Mouse (Mus musculus) heart, adult 11 months (tissue): ENCODE measurements at regions not wholly inside any gene's neighbourhood (a gene's known extent, or its start where the extent isn't known, plus 50 kb on each side); places are given as distances from the start of the nearest gene placed in this dataset.

ENCODE experiments used
- DNase-seq: peaks from one replicate; pipeline ENCODE4 v3.0.0; 2022

DNA sequence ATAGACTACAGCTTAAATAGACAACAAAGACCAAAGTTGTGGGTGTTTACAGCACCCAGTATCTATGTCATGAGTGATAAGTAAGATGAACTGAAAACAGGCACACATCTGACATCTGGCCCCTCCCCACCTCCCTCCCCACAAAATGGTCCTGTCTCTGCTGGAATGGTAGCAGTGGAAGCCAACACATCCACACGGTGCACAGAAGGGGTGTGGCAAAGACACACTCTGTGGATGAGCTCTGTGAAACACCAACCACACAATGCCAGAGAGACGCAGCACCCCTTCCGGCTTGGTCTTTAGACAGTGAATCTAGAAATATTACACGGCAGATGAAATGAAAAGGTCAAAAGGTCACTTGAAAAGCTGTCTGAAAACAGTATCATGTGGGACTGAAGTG is 85.6 kb downstream of the Fgf18 start:
- DNase-seq = peak; percentile 61

DNA sequence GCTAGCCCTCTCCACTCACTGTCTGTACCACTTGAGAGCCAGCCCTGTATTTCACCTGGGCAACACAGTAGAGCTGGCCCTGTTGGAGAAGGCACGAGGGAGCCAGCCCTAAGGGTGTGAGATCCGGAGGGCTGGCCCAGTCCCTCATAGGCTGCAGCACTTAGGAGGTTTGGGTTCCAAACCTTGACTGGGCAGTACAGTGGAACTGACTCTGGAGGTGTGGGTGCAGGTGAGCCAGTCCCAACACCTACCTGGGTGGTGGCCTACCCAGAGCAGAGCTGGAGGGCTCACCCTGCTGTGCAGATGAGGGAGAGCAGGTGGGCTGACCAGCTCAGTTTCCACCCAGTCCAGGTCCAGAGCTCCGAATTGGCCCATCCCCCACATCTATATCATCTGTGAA is 86.8 kb downstream of the Fgf18 start:
- DNase-seq = peak; percentile 72

GRCm38 (mm10) chr11:33050216-33050615 is 97.0 kb downstream of the Fgf18 start:
- no peak for DNase-seq

DNA sequence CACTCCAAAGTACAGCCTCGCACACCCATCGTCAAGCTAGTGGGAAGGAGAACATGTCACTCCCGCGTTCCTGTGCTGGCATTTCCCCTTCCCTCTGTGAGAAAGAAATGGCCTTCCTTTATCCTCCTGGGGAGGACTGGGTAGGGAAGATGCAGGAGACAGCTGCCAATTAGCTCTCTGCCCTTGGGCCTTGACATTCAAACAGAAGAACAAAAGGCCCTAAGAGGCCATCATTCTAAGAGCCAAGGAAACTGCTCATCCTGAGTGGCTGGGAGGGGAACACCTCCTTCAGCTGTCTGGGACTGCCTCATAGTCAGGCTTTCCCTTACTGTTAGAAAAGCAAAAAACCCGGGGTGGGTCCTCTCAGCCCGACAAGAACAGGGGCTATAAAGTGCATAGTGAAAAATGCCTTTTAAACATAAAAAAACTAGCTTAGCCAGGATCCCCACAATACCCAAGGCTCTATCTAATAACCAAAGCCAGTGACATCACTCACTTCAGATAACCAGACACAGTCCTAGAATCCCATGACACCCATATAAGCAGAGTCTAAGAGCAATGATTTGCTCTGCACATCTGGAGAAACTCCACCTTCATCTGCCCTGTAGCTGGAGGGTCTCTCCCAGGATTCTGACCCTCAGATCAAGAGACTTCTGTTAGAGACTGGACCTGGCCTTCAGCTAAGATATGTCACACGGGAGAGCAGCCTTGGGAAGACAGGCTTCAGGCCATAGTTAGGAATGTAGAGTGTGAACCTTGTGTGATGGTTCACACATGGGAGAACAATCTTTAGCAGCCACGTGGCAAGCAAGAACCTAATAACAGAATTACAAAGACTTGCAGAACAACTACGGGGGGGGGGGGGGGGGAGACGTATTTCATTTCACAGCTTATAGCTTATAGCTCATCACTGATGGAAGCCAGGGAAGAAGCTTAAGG is 107.1 kb downstream of the Fgf18 start:
- no peak for DNase-seq

DNA sequence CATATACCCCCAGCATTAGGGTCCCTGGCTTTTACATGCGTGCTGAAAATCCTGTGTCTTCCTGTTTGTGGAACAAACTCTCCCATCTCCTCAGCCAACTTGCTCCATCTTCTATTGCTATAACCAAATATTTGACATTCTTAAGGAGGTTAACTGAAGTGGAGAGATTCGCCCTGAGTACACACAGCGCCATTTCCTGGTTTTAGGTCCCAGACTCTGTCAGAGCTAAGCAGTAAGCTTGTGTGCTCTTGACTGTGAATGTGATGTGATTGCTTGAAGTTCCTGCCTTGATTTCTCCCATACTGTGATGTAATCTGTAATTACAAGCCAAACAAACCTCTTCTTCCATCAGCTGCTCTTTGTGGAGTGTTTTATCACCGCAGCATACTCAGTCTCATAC is 110.8 kb downstream of the Fgf18 start:
- DNase-seq = no peak

GRCm38 (mm10) chr11:33028920-33029319 is 118.3 kb downstream of the Fgf18 start:
- no peak for DNase-seq

DNA sequence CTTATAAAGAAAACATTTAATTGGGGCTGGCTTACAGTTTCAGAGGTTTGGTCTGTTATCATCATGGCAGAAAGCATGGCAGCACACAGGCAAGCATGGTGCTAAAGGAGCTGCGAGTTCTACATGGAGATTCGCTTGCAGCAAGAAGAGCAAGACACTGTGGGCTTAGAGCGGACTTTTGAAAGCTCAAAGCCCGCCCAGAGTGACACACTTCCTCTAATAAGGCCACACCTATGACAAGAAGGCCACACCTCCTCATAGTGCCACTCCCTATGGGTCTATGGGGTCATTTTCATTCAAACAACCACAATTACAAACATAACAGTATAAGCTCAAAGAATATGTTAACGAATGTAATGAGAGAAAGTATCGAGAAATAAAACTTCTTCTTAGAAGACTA is 120.1 kb downstream of the Fgf18 start:
- DNase-seq = no peak

DNA sequence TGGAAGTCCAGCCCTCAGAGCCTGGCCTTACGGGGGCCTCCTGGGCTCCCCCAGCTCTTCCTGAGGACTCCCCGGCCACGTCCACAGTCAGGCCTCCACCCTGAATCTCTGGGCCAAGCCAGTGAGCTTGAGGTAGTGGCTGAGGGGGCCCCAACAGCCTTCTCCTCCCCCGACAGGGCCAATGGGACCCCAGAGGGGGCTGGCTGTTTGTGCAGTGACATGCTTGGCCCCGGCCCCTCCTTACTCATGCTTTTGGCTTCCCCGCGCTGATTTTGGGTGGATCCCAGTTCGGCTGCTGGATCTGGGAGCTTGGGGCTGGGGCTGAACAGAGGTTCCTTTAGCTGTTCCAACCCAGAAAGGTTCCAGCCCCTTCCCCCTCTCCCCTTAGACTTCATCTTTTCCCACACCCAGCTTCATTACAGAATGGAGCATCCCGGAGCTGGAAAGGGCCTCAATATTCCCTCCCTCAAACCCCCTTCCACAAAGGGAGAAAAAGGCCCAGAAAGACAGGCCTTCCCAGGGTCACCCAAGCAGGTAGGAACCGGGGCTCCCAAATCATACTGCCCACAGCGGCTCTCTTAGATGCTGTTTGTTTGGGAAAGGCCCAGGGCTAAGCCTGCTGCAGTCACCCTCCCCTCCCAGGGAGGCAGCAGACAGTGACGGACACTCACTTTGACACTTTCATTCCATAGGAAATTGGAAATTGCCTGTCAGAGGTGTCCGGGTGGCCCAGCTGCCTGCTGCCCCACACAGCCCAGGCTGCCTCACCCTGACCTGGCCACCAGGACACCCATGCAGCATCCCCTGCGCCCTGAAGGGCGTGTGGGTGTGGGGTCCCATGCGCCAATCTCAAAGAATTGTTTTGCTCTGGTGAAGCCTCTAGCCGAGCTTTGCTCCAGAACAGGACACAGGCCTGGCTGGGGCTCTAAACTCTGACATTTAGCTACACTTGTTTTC is 133.7 kb downstream of the Fgf18 start:
- DNase-seq = peak; percentile 98

DNA sequence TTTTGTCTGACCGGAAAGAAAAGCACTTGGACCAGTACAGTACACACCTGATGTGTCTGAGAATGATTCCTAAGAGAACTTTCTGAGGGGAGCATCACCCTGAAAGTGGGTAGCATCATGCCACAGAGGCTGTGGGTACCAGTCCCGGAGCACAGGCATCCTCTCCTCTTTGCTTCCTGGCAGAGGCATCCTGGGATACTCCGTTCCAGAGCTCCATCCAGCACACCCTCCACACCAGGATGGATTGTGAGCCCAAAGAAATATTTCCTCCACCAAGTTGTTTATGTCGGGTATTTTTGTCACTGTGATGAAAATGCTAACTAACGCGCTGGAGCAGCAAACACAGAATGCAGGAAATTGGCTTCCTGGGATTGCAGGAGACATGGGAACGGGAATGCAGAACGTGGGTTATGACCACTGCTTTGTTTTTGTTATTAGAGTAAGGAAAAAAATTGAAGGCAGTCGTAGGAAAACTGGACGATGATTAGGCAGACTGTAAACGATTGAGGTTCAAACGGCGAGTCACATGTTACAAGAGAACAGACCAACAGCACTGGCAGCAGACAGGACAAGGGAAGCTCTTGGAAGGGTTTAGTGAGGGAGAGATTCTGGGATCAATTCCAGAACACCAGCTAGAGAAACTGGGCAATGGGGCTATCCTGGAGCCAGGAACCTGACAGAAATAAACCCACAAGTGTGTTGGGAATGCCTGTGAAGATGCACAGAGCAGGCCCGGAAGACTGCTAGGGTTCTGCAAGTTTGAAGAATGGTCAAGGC is 134.6 kb downstream of the Fgf18 start:
- peak; percentile 84 for DNase-seq

DNA sequence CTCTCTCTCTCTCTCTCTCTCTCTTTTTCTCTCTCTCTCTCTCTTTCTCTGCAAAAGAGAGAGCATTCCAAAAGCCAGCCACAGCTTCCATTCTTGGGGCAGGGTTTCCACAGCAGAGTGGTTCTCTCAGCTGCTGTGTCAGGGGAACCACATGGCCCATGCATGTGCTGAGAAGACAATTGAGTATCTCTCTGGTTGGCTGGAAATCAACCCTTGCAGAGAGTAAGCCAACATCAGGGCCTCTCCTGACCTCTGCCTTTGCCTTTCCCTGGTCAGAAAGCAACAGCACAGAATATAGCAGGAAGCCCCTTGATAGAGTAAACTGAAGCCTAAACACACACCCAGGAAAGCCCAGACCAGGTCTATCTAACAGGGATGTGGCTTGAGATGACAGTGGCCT is 138.6 kb downstream of the Fgf18 start:
- peak; percentile 92 for DNase-seq

DNA sequence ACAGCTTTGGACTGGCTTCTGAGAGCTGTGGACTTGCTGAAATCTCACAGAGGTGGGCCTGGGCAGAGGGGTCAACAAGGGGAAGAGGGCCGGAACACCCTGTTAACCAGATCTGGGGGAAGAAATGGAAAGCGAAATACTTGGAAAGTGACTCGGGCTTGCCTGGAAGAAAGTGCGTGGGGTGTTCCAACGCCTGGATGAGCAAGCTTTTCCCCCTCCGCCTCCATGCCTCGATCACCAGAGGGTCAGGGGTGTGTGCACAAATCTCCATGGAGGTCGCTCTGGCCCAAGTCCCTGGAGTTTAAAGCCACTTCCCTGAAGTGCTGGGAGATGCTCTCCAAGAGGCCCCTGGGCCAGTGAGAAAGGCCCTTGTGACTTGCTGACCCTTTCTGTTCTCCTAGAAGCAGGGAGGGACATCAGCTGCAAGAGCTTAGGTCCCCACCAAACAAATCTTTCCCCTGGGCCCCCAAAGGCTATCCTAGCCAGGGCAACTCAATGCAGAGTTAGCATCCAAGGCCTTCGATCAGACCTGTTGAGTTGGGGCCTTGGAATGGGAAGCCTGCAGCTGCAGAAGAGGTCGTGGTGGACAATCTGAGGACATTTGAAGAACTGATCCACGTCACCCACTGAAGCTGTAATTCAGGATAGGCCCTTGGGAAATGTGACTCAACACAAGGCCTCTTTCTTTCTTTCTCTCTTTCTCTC is 139.2 kb downstream of the Fgf18 start:
- DNase-seq = peak; percentile 93

DNA sequence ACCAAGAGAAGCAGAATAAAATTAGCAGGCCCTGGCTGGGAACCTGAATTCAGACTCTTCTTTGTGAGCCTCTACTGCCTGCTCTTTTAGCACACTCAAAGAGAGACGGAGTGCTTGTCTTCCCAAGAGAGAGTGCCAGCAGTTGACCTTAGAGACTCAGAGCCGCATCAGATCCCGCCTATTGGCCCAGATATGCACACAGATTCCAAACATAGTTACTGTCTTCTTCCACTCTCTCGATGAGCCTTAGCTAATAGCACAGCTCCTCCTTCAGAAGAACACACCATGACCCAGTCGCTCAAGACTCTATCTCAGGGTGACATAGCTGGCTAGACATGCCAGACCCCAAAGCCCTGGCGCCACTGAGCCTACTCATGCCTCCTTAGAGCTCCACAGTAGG is 139.8 kb downstream of the Fgf18 start:
- peak; percentile 86 for DNase-seq

- DNase-seq = peak; percentile 82
Observed at GRCm38 (mm10) chr11:33005183-33005582, 142.0 kb downstream of the Fgf18 start.

- peak; percentile 91 for DNase-seq
Observed at GRCm38 (mm10) chr11:33004603-33005002, 142.6 kb downstream of the Fgf18 start.

DNA sequence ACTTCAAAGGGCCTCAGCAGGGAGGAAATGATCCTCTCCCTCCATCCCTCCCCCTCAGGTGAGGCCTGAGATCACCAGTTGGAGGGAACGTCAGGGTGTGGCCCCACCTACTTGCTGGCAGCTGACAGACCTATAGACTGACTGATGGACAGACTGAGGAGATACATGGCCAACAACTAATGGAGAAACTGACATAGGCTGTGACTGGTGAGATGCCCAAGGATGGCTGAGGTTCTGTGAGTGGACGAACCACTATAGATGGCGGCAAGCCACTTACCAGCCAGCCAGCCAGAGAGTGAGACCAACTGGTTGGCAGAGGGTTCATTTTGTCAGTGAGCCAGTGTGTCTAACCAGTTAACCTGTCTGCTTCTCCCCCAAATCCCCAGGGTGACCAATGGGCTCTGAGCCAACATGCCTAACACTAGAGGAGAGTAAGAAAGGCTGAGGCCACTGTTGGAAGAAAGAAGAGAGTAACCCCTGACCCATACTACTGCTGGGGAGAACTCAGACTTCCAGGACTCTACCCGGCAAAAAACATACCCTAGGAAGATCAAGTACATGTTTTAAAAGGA is 147.4 kb downstream of the Fgf18 start:
- DNase-seq = peak; percentile 71

GRCm38 (mm10) chr11:32998687-32999605 is 148.3 kb downstream of the Fgf18 start:
- peak; percentile 84 for DNase-seq

DNA sequence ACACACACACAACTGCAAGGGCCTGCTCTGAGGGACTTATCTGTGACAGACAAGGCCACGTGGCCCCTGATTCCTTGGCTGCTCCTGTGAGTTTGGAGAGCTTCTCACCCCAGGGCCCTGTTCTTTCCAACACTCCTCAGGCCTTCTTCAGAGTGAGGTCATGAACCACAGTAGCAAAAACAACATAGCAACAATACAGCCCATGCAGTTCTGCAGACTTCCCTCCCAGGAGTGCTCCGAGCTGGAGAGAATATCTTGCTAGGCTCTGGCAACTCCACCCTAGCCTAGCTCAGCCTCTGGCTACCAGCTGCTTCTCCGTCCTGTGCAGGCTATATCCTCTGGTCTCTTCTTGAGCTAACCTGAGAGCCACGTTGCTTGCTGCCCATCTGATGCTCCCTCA is 152.8 kb downstream of the Fgf18 start:
- DNase-seq = peak; percentile 97

DNA sequence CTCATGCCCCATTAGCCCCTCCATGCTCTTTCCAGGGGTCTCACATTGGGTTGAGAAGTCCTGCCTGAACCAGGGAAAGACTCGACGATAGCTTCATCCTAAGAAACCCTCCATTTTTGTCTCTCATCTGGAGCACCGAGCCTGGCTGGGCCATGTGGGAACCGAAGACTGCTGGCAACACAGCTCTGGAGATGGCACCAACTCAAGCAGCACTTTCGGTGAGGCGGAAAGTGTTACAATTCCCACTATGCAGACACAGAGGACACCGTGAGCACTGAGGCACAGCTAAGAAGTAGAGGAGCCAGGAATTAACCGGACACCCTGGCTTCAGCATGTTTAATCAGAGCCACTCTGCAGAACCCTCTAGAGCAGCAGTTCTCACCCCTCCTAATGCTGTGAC is 153.8 kb downstream of the Fgf18 start:
- peak; percentile 81 for DNase-seq

GRCm38 (mm10) chr11:32991036-32991616 is 156.1 kb downstream of the Fgf18 start:
- DNase-seq = peak; percentile 94

DNA sequence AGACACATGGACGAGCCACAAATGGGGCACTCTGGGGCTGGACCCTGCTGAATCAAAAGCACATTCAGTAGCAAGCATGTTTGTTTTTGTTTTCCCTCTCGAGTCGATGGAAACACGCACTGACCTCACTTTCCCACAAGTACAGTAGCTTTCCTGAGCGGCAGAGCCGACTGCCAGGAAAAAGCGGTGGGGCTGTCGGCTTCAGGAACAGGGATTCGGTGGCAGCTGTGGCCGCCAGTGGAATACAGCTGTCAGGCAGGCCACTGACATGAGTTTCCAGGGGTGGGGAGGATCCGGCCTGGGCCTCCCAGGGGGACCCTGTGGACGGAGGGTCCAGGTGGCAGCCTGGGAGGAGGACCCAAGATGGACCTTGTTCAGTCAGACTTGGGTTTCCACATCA is 157.0 kb downstream of the Fgf18 start:
- peak; percentile 92 for DNase-seq
